Mouse (Mus musculus): ENCODE measurements around the gene Btbd16.

DNA sequence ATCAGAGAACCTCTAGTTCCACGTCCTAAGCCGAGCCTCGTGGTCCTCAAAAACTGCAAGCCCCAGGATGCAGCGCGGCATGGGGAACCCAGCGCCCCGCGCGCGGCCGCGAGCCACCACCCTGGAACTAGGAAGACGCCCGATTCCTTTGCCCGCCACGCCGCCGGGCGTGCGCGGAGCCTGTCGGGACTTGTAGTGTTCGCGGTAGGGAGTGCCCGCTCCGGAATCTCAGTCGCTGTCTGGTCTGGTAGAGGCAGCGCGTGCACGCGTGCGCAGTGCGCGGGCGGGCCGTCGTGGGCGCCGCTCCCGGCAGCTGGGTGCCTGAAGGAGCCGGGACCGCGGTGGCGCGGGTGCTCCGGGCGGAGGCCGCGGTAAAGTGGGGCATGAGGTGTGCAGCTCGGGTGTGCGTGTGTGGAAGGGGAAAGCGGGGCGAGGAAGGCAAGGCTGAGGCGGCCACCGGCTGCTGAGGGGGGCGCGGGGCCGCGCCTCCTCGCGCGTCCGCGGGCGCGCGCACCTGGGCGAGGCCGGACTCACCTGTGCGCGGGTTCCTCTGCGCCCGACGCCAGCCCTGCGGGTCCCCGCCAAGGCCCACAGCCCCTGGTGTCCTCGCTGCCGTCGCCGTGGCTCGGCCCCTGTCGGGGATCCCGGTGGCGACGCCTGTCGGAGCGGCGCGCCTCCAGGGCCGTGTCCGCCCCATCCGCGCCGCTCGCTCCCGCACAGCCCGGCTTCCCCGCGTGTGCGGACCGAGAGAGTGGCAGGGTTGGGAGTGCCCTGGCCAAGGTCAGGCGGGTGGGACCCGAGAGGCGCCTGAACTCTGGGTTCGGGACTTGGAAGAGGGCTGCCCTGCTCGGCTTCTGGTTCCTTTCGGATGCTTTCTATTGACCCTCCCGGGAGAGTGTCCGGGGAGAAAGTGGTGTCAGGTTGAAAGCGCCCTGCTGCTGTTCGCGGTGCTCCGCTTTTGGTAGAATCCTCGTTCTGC, 92.0 kb downstream of the Btbd16 start, which contains the start of gene Plekha1:
- TF ChIP-seq CTCF (IDR thresholded peaks at IDR 0.05) (peak; percentile 43), POLR2A (IDR thresholded peaks at IDR 0.05; ENCODE audit: insufficient read depth, low read depth, low read length) (peak; percentile 51), EP300 (IDR thresholded peaks at IDR 0.05; ENCODE audit: insufficient read depth, low read depth, low read length) (no peak)

Measured in heart, adult 2 months (tissue).